Comparison of ENCODE assay signal across 8 mouse cellular contexts in the genomic region with DNA sequence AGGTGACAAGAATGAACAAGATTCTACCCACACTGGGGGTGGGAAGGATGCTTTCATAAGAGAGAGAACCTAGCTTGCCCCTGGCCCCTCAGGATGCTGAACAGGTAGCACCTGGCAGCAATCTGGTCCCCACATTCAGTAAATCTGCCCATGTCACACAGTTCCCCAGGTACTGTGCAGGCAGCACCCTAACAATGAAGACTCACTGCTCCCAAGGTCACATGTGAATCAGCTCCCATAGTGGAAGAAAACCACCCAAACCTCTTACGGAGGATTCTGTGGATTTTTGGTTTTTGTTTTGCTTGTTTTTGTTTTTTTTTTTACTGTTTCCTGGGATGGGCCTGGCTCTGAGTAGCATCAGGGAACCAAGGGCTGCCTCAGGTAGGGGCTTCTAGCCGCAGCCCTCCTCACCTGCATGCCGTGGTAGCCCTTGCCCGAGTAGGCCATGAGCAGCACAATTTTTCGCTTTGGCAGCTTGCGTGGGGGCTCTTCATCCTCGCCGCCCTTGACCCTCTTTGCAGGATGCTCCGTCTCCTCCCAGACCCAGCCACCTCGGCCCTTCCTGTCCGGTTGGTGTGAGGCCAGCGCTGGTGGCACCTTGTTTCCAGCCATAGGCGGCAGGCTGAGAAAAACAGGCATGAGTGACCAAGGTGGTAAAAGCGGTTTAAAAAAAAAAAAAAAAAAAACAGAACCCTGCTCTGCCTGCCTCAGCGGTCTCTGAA. TPM values are rescaled to one million over a fixed set of nuclear protein-coding genes. Genes with fewer than 3 reads are reported as not detected.
DNase-seq lines count a peak whose midpoint lies in the region; ATAC-seq and TF ChIP-seq lines count a peak whose summit lies in the region.

No protein-coding gene starts in this region.

- no peaks in the 10 kb centered on the region for H3K27me3 ChIP-seq in CH12.LX (replicated peaks)
- no peaks in the 10 kb centered on the region for H3K27me3 ChIP-seq in forebrain, embryonic 12.5 days
- H3K27me3 ChIP-seq in liver, embryonic 14.5 days (ENCODE audit: control insufficient read depth, insufficient read depth, low read length): no peaks in the 10 kb centered on the region

- TF ChIP-seq RAD21 in CH12.LX (IDR thresholded peaks at IDR 0.05; ENCODE audit: low read depth, low read length): no peak

- H3K9me3 ChIP-seq in CH12.LX (replicated peaks; ENCODE audit: low read length): no peaks in the 10 kb centered on the region
- no peaks in the 10 kb centered on the region for H3K9me3 ChIP-seq in forebrain, embryonic 12.5 days
- no peaks in the 10 kb centered on the region for H3K9me3 ChIP-seq in liver, embryonic 14.5 days (ENCODE audit: control insufficient read depth, low read length)

- H3K4me3 ChIP-seq in CH12.LX (replicated peaks in 1 of 3; ENCODE audit: low read depth in 2 of 3, low read length in 2 of 3, poor library complexity in 1 of 3): peak overlapping the region; percentile 70 to 89 (median 81)
- H3K4me3 ChIP-seq in forebrain, embryonic 12.5 days (replicated peaks): peak overlapping the region; percentile 81
- H3K4me3 ChIP-seq in liver, embryonic 14.5 days (ENCODE audit: insufficient read depth in 1 of 2, low read depth in 2 of 2, low read length in 2 of 2): peak overlapping the region; percentile 82 to 87

- dilution Hi-C loops in CH12.LX (cut with MboI; ENCODE audit: extremely low pct_ligation_motif_present, extremely low pct_unique_long_range_greater_than_20kb, low sequenced_read_pairs): no loop called here

- H3K36me3 ChIP-seq in CH12.LX (replicated peaks in 1 of 2; ENCODE audit: control insufficient read depth in 1 of 2, insufficient read depth in 1 of 2, low read length in 1 of 2): peaks cover 36 to 44% of the 10 kb centered on the region in 2 experiments
- peaks cover 39% of the 10 kb centered on the region for H3K36me3 ChIP-seq in forebrain, embryonic 12.5 days (replicated peaks)
- H3K36me3 ChIP-seq in liver, embryonic 14.5 days (replicated peaks; ENCODE audit: control insufficient read depth, insufficient read depth, low read depth): peaks cover 17% of the 10 kb centered on the region

- no peak for TF ChIP-seq POLR2A in CH12.LX (IDR thresholded peaks at IDR 0.05; ENCODE audit: low read depth, low read length)

- TF ChIP-seq EP300 in CH12.LX (IDR thresholded peaks at IDR 0.05; ENCODE audit: low read length): no peak
- no peak for TF ChIP-seq EP300 in liver, embryonic 14.5 days (IDR thresholded peaks at IDR 0.05; ENCODE audit: low read depth)

- WGBS in forebrain, embryonic 12.5 days: 27% methylated on average over 15 of the region's 15 CpGs
- WGBS in liver, embryonic 14.5 days (ENCODE audit: insufficient replicate concordance): 13% methylated on average over 15 of the region's 15 CpGs

- peaks cover 3 to 33% of the 10 kb centered on the region in 2 experiments; a peak in 3 of 4 replicates for H3K4me1 ChIP-seq in CH12.LX (ENCODE audit: control insufficient read depth in 1 of 2, insufficient read depth in 2 of 2)
- peaks cover 23% of the 10 kb centered on the region for H3K4me1 ChIP-seq in forebrain, embryonic 12.5 days
- peaks cover 20 to 27% of the 10 kb centered on the region in 2 experiments for H3K4me1 ChIP-seq in liver, embryonic 14.5 days (replicated peaks; ENCODE audit: control insufficient read depth in 2 of 2, insufficient read depth in 2 of 2, low read length in 1 of 2)

- DNase-seq in embryo, embryonic 10.5 days (ENCODE audit: low spot score): peak; percentile 2
- no peak for DNase-seq in embryo, embryonic 10 days (ENCODE audit: low spot score)
- DNase-seq in CH12.LX (ENCODE audit: extremely low read depth): no peak
- DNase-seq in liver, embryonic 14.5 days (ENCODE audit: low read depth in 3 of 3, low spot score in 3 of 3): no peak
- peak; percentile 56 for DNase-seq in testis, postnatal 10 days (ENCODE audit: low spot score)
- DNase-seq in spleen, postnatal 36 days (ENCODE audit: low spot score in 2 of 2): no peak
- DNase-seq in left cerebral cortex, adult 8-10 months (ENCODE audit: low spot score in 2 of 2): no peak

- in situ Hi-C loops in CH12.LX (cut with MboI; ENCODE audit: low pct_ligation_motif_present, low pct_unique_long_range_greater_than_20kb, low sequenced_read_pairs): no loop called here

- no peak for ATAC-seq in forebrain, embryonic 12.5 days (ENCODE audit: low FRiP score)
- ATAC-seq in liver, embryonic 14.5 days (ENCODE audit: insufficient read depth): no peak

- peaks cover 35% of the 10 kb centered on the region for H3K79me2 ChIP-seq in CH12.LX (replicated peaks; ENCODE audit: control insufficient read depth, extremely low read depth, insufficient read depth, poor library complexity, severe bottlenecking)

- peak overlapping the region; percentile 91 for H3K4me2 ChIP-seq in CH12.LX (ENCODE audit: insufficient read depth, low read depth, poor library complexity, severe bottlenecking)
- peak overlapping the region; percentile 98 for H3K4me2 ChIP-seq in forebrain, embryonic 12.5 days
- H3K4me2 ChIP-seq in liver, embryonic 14.5 days (ENCODE audit: low read depth): peak overlapping the region; percentile 98

- peak overlapping the region; percentile 83 for H3K9ac ChIP-seq in CH12.LX (ENCODE audit: insufficient read depth, low read depth)
- peak overlapping the region; percentile 80 for H3K9ac ChIP-seq in forebrain, embryonic 12.5 days
- peak overlapping the region; percentile 87 for H3K9ac ChIP-seq in liver, embryonic 14.5 days (replicated peaks)

- H3K27ac ChIP-seq in CH12.LX (ENCODE audit: insufficient read depth, low read depth): no peak overlapping the region
- H3K27ac ChIP-seq in forebrain, embryonic 12.5 days: no peak overlapping the region
- H3K27ac ChIP-seq in liver, embryonic 14.5 days: no peak overlapping the region

- no peak for TF ChIP-seq CTCF in CH12.LX (conservative IDR thresholded peaks at IDR 0.05 in 1 of 2, IDR thresholded peaks at IDR 0.05 in 1 of 2; ENCODE audit: low read depth in 2 of 2, low read length in 2 of 2)
- TF ChIP-seq CTCF in liver, embryonic 14.5 days (IDR thresholded peaks at IDR 0.05; ENCODE audit: low read depth): no peak

TF ChIP-seq in CH12.LX, 34 proteins besides CTCF, POLR2A, EP300 and RAD21:
- TF ChIP-seq JUN (IDR thresholded peaks at IDR 0.05; ENCODE audit: insufficient read depth, low read depth, low read length) (no peak), MAFK (IDR thresholded peaks at IDR 0.05; ENCODE audit: insufficient replicate concordance, low read length) (no peak), ZNF384 (IDR thresholded peaks at IDR 0.05; ENCODE audit: low read depth, low read length) (peak; percentile 44; the same call in 1 of the 2 replicates), MAX (IDR thresholded peaks at IDR 0.05; ENCODE audit: low read length) (no peak), TCF12 (IDR thresholded peaks at IDR 0.05; ENCODE audit: low read depth, low read length) (no peak), POLR2AphosphoS2 (IDR thresholded peaks at IDR 0.05; ENCODE audit: low read depth, low read length) (no peak), BHLHE40 (IDR thresholded peaks at IDR 0.05; ENCODE audit: low read depth, low read length) (no peak), GABPA (IDR thresholded peaks at IDR 0.05; ENCODE audit: insufficient replicate concordance, low read depth, low read length) (no peak)

RNA-seq across cellular contexts. Expression of gene Pus1, which starts 1.0 kb away (rescaled TPM):
- 84.6 and 99.3 TPM in 2 replicates for total RNA-seq in CH12.LX (2012; rRNA removed)
- 54.4 and 59.1 TPM in 2 replicates for total RNA-seq in CH12.LX (2014; rRNA removed)
- polyA plus RNA-seq in CH12.LX (2012; ENCODE audit: insufficient read length, low read depth): 72.4 and 93.1 TPM in 2 replicates
- polyA plus RNA-seq in forebrain, embryonic 12.5 days (2016; fragmentation: Nextera tagmentation; extraction: Ambion mirVana): 28.8 and 30.1 TPM in 2 replicates
- polyA plus RNA-seq in liver, embryonic 14.5 days (2012; rRNA removed): 20.0 and 23.9 TPM in 2 replicates
- 17.2 and 18.8 TPM in 2 replicates for polyA plus RNA-seq in liver, embryonic 14.5 days (2014; fragmentation: Nextera tagmentation; extraction: Ambion mirVana)
- 10 to 100 TPM; 18.6 to 25.2 (median 19.7) TPM for total RNA-seq in left cerebral cortex, adult 8-10 months (2022)

RNA-seq across cellular contexts. Expression of gene Ep400, which starts 8.9 kb away (rescaled TPM):
- total RNA-seq in CH12.LX (2012; rRNA removed) (28.6 and 30.9 TPM in 2 replicates), CH12.LX (2014; rRNA removed) (12.1 and 13.3 TPM in 2 replicates)
- 41.1 and 55.8 TPM in 2 replicates for polyA plus RNA-seq in CH12.LX (2012; ENCODE audit: insufficient read length, low read depth)
- 70.3 and 70.9 TPM in 2 replicates for polyA plus RNA-seq in forebrain, embryonic 12.5 days (2016; fragmentation: Nextera tagmentation; extraction: Ambion mirVana)
- 14.7 and 18.2 TPM in 2 replicates for polyA plus RNA-seq in liver, embryonic 14.5 days (2012; rRNA removed)
- 15.2 and 15.3 TPM in 2 replicates for polyA plus RNA-seq in liver, embryonic 14.5 days (2014; fragmentation: Nextera tagmentation; extraction: Ambion mirVana)
- total RNA-seq in left cerebral cortex, adult 8-10 months (2022): 100 to 1,000 TPM; 103 to 121 (median 118) TPM

RNA-seq across cellular contexts. Expression of gene Ulk1, which starts 30.5 kb away (rescaled TPM):
- total RNA-seq in CH12.LX (2012; rRNA removed): 6.3 and 8.4 TPM in 2 replicates
- total RNA-seq in CH12.LX (2014; rRNA removed): 2.4 and 2.7 TPM in 2 replicates
- polyA plus RNA-seq in CH12.LX (2012; ENCODE audit: insufficient read length, low read depth): 10.0 and 13.6 TPM in 2 replicates
- 33.8 and 34.2 TPM in 2 replicates for polyA plus RNA-seq in forebrain, embryonic 12.5 days (2016; fragmentation: Nextera tagmentation; extraction: Ambion mirVana)
- polyA plus RNA-seq in liver, embryonic 14.5 days (2012; rRNA removed): 16.7 and 18.3 TPM in 2 replicates
- 13.3 and 14.7 TPM in 2 replicates for polyA plus RNA-seq in liver, embryonic 14.5 days (2014; fragmentation: Nextera tagmentation; extraction: Ambion mirVana)
- total RNA-seq in left cerebral cortex, adult 8-10 months (2022): 10 to 100 TPM; 59.2 to 67.2 (median 66.3) TPM

Comparison
In these comparisons a context has a peak if more than half of its experiments do, and no peak if none do; other contexts are left out.
1. DNase-seq: peak in embryo, embryonic 10.5 days (single experiment) and testis, postnatal 10 days (single experiment); none in embryo, embryonic 10 days (single experiment), CH12.LX (single experiment), liver, embryonic 14.5 days (0 of 3), spleen, postnatal 36 days (0 of 2) and left cerebral cortex, adult 8-10 months (0 of 2).
2. Peak in every context shown above with its lines, with median percentiles within 50 percentile points of each other: H3K4me2 ChIP-seq, H3K4me3 ChIP-seq and H3K9ac ChIP-seq.